Mouse (Mus musculus): ENCODE measurements at regions not wholly inside any gene's neighbourhood (a gene's known extent, or its start where the extent isn't known, plus 50 kb on each side); places are given as distances from the start of the nearest gene placed in this dataset.

DNA sequence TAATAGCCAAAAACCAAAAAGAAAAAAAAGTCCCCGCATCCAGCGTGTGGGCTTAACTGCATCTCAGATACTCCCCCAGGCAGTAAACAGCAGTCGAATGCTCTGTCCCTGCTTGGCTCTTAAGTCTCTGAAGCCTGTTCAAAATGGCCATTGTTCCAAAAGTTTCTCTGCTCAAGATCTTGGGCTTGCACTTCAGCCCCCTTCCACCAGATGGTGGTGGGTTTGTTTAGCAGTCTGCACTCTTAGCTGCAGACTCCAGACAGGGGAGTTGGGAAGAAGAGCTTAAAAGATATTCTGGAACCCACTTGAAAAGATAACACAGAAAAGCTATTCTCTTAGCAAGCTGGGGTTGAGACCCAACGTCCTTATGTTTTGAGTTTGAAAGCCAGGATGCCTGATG is 496.4 kb downstream of the Nedd1 start:
- no peak for DNase-seq

DNA sequence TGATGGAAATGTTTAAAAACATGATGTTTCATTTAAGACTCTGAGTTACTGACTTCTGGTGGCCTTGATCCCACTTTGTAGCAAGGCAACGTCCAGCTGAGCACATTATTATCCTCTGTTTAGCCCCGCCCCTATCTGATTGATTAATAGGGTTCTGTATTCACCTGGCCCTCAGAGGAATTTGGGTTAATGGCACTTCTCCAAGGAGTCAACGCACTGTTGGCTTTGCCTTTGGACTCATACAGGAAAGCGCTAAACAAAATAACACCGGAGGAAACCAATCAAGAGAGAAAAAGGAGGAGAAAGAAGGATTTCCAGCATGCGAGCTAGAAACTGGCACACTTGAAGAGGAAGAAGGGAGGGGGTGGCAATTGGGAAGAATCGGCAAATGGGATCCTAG is 497.1 kb downstream of the Nedd1 start:
- DNase-seq, result no peak

DNA sequence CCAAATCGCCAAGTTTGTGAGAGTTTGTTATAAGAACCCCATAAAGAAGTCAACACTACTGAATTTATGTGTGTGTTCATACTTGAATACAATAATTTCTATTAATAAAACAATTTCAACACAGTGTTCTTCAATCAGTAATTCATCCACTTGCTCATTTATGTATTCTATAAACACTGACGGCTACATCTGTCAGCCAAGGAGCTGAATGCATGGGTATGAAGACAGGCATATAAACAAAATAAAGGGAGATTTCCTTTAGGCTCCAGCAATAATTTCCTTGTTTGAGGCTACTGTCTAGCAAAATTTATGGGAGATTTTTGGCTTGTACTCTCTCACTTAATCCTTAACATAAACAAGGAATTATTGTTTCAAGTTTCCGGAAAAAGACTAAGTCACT is 502.9 kb downstream of the Nedd1 start:
- no peak for DNase-seq

DNA sequence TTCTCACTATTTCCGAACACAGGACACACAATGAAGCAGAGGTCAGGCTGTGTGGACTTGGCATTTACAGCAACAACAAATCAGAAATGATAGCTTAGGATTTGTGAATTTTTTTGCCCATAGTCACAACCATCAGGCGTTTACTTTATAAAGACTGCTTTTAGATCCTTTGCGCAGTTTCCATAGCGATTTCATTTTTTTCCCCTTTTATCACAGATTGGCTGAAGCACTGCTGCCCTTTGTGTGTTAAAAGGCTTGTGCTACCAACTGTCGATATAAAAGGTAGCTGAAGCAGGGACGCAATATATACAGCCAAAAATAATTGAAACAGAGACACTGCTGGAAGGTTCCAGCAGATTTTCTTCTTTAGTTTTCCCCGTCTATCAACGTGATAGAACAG is 551.4 kb downstream of the Nedd1 start:
- DNase-seq, result no peak

DNA sequence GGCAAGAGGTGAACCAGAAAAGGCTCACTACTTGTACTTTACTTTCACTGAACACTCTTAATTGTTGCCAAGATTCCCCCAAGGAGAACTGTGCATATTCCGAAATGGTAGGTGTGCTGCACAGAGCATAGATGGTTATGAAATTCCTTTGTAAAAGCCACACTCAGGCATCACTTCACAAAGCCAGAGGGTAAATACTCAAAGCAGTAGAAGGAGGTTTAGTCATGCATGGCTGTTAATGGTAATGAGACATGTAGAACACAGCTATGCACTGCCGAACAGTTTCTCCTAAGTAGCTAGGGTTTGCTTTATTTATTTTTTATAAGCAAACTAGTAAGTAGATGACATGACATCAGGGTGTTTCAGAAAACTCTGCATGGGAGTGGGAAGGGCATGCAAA is 556.2 kb downstream of the Nedd1 start:
- no peak for DNase-seq

DNA sequence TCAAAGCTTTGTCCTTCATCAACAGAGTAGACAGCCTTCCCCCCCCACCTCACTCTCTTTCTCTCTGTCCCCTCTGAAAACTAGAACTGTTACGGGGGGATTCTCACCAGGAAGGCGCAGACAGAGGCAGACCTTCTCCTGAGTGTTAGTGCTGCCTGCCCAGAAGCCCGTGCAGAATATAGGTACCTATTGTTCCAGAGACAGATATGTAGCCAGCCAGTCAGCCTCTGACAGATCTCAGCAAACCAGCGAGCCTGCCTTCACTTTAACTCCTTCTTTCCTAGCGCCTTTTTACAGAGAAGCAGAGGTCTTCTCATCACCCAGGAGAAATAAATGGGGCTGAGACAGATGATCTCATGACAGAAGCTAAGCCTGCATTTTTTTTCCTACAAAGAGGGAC is 557.2 kb downstream of the Nedd1 start:
- DNase-seq, result no peak

DNA sequence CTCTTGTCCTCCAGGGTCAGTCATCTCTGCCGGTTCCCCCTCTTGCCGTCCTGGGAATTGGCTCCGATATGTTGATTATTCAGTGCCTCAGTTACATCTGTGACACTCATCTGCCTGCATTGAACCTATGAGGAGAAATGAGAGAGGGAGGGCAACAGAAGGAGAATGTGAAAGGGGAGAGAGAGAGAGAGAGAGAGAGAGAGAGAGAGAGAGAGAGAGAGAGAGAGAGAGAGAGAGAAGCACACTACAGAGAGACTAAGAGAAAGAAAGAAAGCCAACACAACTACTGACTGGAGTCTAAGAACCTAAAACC is 557.6 kb downstream of the Nedd1 start:
- DNase-seq, result no peak

DNA sequence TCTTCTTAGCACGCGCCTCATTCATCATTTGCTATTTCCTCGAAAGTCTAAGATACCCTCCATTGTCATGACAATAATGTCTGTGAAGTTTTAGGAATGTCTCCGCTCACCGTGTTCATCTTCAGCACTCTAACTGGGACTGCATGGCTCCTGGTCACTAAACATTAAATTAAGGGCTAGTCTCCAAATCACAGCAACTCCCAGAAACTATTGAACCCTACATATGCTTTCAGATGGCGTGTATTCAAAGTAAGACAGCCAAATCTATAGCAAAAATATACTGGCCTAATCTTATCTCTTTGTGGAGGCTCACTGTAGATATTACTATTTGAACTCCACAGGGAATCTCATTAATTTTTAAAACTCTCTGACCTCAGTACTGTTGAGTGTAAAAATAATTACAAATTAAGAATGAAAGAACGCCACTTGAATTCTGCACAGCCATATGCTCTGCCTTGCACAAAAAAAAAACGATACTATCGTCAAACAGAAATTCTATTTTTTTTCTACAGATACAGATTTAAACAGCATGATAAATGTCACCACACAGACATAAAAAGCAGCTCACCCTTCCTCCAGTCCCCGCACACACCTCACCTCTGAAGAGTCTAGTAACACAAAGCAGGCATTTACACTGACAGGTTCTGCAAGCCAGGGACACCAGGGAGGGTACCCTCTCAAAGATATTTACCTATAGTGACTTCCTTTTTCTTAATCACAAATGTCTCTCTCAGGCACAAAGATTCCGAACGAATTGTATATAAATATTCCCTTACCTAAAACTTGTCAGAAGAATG is 558.2 kb downstream of the Nedd1 start:
- no peak for DNase-seq

DNA sequence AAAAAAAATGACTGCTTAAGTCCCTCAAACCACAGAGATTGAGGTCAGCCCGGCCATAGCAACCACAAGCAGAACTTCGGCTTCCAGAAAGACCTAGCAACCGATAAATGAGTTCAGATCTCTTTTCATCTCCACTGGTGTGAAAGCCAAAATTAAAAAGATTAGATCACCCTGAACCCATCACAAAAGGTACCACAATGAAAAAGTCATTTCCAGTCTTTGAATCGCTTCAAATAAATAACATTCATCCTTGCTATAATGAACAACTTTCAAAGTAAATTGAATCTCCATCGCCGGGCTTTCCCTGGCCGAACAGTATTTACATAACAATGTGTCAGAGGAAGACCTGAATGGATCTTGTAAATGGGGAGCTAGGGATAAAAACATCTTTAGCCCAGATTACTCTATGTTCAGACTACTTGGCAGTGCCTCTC is 559.1 kb downstream of the Nedd1 start:
- no peak for DNase-seq

DNA sequence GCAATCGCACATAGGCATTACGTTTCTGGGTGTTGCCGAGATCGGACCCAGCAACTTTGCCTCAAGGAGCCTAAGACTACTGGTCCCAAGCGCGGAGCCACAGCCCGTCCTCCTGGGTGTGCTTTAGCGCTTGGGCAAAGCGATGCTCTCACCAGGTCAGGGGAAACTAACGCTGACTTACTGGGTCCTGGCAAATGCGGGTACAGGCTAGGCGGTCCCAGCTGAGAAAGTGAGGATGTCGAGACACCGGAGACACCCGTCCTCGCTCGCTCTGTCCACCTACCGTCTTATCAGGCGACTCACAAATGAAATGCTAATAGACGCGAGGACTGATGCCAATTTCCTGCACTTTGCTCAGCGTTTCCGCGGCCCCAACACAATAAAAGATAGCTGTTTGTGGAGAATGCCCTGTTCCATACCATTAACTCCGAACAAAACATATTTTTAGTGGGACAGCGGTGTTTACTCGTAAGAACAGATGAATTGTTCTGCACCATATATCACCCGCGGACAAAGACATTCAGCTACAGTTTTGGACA is 559.7 kb downstream of the Nedd1 start:
- DNase-seq, result peak; percentile 13 to 15

DNA sequence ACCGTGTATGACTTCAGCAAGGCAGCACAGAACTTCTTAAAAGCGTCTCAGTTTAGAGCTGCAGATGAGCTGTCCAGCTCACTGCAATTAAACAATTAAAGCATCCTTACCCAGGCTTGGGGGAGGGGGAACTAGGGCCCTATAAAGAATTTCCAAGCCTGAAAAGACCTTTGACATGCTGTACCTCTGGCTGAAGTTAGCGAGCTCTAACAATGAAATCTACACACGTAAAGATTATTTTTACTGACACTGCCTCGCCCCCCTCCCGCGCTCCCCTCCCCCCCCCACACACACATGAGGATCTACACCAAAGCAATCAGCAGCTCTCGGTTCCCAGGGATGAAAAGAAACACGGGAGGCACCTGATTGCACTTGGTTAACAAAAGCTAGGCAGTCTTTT is 560.7 kb downstream of the Nedd1 start:
- no peak for DNase-seq

DNA sequence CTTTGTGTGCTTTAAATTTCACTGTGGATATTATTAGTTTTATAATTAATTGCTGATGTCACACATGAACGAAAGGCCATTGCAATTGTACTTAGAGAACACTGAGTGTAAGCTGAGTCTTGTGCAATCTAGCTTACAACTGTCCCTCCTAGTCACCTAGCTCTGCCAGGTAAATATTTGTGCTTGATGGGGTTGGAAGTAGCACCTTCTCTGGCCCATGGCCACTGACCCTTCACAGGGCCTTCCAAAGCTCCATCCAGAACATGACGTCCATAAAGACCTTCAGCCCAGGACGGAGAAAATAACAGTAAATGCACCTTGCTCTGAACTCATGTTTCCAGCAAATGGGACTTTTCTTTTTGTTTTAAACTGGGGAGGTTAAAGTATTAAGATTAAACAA is 576.0 kb downstream of the Nedd1 start:
- no peak for DNase-seq

DNA sequence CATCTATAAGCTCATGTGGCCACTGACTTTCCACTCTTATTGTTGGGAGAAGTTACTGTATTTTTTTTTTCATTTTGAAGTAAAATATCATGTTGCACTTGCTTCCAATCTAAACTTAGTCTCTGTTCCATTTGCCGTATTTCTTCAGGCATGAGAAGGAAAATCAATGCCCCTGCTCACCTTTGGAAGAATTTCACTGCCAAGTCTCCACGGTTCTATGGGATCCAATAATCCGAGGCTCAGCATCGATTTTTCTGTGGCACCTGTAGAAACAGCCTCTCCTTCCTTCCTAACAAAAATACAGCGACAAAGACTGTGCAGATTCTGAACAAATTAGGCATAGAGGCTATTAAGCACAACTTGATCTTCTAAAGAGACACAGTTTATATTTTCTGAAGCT is 586.7 kb downstream of the Nedd1 start:
- no peak for DNase-seq

DNA sequence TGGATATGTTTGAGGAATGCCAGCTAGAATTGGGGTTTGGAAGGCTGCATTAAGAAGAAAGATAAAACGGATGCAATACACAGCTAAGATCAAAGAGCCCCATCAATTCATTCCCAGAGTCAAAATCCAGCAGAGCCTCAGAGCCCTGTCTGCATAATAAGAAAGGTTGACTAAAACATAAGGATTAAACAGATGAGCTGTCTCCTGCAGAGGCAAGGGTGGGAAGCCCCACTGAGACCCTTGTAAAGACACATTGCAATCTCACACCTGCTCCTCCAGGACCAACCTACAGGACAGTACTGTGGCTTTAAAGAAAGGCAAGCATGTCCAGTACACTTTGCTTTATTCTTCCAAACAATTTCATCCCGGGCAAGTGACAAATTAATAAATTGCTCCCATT is 609.4 kb downstream of the Nedd1 start:
- no peak for DNase-seq

DNA sequence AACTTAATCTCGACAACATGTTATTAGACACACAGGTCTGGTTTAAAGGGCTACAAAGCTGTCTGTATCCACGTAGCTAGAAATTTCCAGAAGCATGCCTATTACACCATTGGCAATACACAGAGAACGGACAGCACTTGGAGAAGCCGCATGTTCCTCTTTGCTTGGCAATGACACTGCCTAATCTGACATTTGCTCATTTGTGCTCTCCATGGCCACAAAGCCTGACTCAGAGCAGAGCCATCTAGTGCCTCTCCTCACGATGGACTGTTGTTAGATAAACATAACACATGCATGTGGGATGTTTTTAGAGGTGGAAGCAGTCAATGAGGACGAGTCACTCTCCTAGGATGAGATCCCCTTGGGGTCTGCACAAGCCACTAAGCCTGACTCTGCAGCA is 615.9 kb downstream of the Nedd1 start:
- no peak for DNase-seq

DNA sequence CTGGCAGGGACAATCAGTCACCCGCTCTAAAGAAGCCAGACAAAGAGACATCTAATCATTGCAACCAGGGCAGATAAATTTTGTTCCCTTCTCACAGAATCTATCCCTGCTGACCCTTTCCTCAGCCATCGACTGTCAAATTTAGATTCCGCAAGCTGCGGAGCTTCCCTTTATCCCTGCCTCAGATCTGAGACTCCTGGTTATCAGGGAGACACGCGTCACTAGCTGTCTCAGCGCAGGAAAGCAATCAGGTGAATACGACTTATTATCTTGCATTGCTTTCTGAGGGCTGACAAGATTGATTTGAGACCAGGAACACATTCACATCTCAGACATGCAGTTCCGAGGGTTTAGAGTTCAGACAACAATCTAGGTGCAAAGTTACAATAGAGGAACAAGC is 618.3 kb downstream of the Nedd1 start:
- DNase-seq, result no peak

DNA sequence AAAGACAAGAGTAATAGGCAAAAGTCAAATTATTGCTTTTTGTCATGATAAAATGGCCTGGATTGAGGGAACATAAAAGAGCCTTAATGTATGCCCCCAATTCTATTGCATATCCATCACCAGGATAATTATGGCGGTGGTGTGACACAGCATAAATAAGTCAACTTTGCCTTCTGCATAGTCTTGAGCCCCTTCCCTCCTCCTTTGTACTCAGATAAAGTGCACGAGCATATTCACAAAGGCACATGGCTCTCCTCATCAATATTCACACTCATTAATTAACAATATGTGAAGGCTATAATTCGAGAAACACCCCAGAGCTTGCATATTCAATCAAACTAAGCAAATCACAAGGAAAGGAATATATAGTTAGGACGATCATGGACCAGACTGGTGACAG is 619.5 kb downstream of the Nedd1 start:
- no peak for DNase-seq

DNA sequence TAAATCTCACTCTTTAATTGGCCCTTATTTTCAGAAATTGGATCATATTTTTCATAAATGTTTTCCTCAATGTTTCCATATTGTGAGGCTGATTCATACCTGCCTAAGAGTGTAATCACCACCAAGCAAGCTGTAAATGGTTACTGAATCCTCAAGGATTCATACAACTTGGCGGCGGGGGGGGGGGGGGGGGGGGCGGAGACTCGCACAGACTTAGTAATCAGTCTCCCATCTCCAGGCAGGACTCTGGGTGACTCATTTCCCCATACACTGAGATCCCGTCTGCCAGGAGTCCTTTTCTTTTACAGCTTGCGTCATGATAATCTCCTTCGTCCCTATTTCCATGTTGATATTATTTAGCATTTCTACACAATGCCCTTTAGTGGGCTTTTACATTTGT is 624.7 kb downstream of the Nedd1 start:
- no peak for DNase-seq

DNA sequence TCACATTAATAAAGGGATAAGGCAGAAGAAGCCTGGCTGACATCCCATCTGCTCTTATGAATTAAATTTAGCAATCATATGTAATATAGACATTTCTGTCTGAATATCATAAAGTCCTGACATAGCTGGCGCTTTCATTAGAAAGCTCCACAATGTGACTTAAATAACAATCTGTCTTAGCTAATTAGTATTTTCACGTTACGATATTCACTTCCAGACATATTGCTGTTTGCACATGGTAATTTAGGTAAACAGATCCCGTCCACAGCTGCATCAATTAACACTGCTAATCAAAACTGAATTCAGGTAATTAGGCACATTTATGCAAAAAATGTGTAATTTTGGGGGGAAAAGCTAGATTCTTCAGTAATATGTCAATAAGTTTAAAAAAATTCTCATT is 625.1 kb downstream of the Nedd1 start:
- no peak for DNase-seq

DNA sequence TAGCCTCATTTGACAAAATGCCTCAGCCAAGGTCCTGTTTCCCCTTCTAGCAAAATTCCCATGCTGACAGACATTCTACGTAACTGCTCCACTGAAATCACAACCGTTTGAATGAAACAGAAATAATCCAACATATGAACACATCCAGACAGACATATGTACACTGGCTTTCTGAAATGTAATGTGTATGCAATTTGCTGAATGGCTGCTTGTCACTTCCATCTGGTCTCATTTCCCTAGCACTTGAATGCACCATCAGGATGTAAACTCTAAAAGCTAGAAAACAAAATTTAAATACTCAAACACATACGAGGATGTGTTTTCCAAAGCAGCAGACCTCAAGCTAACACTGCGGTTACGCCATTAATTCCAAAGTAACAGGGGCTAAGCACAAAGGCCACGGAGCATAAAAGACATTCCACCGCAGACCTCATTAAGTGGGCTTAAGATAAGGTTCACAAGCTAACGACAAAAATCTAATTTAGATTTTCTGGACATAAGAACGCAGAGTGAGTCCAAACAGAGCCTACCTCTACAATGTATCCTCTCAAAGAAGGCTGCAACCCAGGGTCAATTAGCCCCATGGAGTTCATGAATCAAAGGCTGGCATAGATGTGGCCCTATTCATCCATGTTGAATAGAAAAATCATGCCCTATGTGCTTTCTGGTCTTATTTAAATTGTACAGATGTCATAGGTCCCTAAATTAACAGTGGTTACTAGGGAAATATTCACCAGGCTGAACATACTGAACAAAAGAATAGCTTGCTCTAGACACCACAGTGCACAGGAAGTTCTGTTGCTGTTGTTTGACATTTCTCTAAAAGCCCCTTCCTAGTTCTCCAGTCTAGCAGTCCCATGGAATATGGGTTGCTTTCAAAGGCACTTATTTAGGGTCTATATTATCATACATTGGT is 630.5 kb downstream of the Nedd1 start:
- no peak for DNase-seq

DNA sequence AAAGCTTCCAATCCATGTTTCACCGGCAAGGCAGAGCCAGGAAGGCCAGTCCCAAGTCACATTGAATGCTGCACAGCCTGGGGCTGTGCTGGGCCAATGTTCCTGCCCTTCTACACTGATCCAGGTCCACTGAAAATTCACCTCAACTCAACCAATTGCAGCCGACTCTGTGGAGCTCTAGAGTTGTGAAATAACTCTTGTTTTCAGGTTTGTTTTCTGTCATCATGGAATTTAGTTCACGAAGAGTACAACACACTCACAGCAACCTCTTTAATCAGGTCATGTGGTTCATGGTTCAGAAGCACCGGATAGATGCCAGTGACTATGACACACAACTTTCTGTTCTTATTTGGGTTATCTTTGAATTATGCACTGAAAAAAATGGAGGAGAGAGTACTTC is 640.1 kb downstream of the Nedd1 start:
- DNase-seq, result no peak

DNA sequence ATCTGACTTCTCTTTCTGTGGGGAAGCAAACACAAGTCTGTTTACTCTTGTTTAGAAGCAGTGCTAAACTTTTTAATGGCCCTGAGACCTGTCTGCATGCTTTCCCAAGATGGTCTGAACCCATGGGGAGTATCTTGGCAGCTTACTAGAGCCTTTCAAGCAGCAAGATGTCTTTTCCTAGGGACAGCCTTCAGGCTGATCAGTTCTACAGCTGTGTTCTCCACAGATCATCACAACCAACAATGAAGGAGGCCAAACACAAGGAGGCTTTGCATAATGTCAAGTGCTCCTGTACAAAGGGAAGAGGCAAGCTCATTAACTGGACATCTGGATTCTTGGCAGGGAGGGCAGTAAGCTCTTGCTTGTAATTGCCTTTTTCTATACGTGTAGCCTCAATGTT is 641.0 kb downstream of the Nedd1 start:
- DNase-seq, result no peak

DNA sequence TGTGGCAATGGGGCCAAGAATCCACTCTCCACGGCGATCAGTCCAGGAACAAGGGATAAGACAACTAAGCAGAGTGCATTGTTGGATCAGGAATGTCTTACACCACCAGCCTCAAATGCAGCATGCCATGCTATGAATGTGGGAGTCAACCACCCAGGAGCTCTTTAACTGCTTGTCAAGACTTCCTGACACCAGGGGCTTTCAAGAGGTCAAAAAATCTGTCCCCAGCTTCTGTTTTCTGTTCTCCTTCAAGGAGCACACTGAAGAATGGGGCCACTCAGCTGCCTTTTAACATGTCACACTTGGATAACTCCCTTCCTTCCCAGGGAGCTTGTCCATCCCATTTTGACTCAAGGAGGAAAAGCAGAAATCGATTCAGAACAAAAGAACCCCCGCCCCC is 642.8 kb downstream of the Nedd1 start:
- DNase-seq, result no peak

DNA sequence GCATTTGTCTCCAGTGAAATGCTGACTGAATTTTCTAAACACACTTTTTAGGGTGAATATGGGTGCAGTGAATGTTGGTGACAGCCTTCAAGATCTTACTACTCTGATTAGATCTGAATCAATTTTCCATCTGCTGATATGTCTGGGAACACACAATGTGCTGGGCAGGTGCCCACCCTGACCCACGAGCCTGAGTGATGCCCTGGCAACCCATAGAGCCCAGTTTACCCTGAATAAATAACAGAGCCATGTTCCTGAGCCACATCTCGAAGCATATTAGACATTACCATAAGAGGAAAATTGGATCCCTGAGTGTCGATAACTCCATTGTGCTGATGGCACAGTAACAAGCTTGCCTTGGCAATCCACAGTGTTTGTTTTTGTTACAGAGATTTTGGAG is 644.9 kb downstream of the Nedd1 start:
- DNase-seq, result no peak

Measured in layer of hippocampus, postnatal 36 days (tissue).